Comparison of ENCODE assay signal across 14 mouse cellular contexts in genomic region chr14:11417857-11418256, GRCm38 (mm10).
"Had no signal": no experiment of that assay in that cellular context is flagged by ENCODE, and none has a peak within 500 bp of the region (broad histone marks: within the 10 kb centered on the region; RNA-seq: fewer than 3 reads in every experiment).

No protein-coding gene starts in this region.

- H3K9me3 ChIP-seq: limb, embryonic 13.5 days; neural tube, embryonic 15.5 days had no signal

- H3K27me3 ChIP-seq: limb, embryonic 13.5 days; neural tube, embryonic 15.5 days had no signal

- H3K4me1 ChIP-seq: limb, embryonic 13.5 days; neural tube, embryonic 15.5 days had no signal

- H3K36me3 ChIP-seq: limb, embryonic 13.5 days; neural tube, embryonic 15.5 days had no signal

- H3K9ac ChIP-seq: limb, embryonic 13.5 days; liver, embryonic 14.5 days; neural tube, embryonic 15.5 days had no signal

- H3K4me3 ChIP-seq: limb, embryonic 13.5 days; myocyte; neural tube, embryonic 15.5 days had no signal

- DNase-seq: kidney, adult 9 months; kidney, postnatal 36 days; layer of hippocampus, adult 9-11 months; layer of hippocampus, postnatal 36 days; lung, adult 18-20 months; right cerebral cortex, adult 18-20 months; right cerebral cortex, postnatal 25 days; thymus, adult 18-20 months; thymus, postnatal 14 days had no signal

- H3K4me2 ChIP-seq: limb, embryonic 13.5 days; neural tube, embryonic 15.5 days had no signal

- H3K27ac ChIP-seq: kidney, postnatal 0 days; limb, embryonic 13.5 days; liver, embryonic 14.5 days; neural tube, embryonic 15.5 days had no signal
